Mouse (Mus musculus): ENCODE measurements around the gene Tasp1. TPM values are rescaled to one million over a fixed set of nuclear protein-coding genes. Genes with fewer than 3 reads are reported as not detected.
"Not testable (repeated sequence)": the region's sequence is repeated elsewhere in the genome, so short reads cannot be mapped to it uniquely, and the experiment has no call there.

The Tasp1 gene
- polyA plus RNA-seq, 1 experiment from 2014 or later: 20.6 TPM

DNA sequence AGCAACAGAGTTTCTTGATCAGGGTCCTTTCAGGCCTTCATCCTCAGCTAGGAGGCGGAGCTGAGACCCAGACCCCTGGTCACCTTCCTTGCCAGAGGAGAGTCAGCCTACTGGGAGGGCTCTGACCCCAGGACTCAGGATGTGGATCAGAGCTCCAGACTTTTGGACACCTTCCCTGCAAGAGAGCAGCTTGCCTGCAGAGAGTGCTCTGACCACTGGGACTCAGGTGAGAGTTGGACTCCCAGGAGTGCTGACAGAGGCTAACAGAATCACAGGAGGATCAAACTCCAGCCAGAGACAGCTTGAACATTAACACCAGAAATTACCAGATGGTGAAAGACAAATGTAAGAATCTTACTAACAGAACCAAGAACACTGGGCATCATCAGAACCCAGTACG is 197.5 kb downstream of the Tasp1 start:
- H3K27me3 ChIP-seq (replicated peaks); H3K9me3 ChIP-seq; H3K27ac ChIP-seq; H3K9ac ChIP-seq; H3K4me2 ChIP-seq (replicated peaks); H3K4me3 ChIP-seq (replicated peaks); H3K36me3 ChIP-seq; ATAC-seq; H3K4me1 ChIP-seq (replicated peaks): not testable (repeated sequence)
- 89% methylated on average over 2 of the region's 2 CpGs for WGBS

DNA sequence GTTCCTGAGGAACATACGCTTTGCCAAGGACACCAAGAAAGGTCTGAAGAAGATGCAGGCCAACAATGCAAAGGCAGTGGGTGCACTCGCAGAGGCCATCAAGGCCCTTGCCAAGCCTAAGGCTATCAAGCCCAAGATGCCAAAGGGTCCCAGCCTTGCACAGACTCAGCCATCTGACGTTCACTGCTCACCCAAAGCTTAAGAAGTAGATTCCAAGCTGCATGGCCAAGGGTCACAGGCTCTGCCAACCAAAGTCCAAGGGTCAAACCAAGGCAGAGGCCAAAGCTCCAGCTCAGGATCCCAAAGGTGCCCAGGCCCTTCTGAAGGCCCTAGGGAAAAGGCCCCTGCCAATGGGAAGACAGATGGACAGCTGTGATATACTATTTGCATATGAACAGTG is 203.2 kb downstream of the Tasp1 start:
- H3K4me2 ChIP-seq (replicated peaks); H3K9ac ChIP-seq; H3K27me3 ChIP-seq (replicated peaks); H3K9me3 ChIP-seq; H3K36me3 ChIP-seq; H3K27ac ChIP-seq; H3K4me3 ChIP-seq (replicated peaks); ATAC-seq; H3K4me1 ChIP-seq (replicated peaks): not testable (repeated sequence)
- 92% methylated on average over 3 of the region's 3 CpGs for WGBS

DNA sequence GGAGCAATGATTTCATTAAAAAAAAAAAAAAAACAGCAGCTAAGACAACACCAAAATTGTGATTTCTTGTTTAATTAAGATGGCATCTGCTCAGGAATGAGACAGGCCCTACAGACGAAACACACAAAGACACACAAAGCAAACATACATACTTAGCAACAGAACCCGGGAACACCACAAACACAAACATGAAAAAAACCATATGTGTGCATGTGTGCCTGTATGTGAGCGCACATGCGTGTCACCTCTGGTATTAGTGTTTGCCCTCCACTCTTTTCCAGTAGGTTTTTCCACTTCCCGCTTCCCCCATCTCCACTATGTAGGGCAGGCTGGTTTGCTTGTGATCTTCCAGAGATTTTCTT is 206.5 kb downstream of the Tasp1 start:
- Histone ChIP-seq H3K4me3 (replicated peaks) (no peak overlapping the region), H3K4me2 (replicated peaks) (no peak overlapping the region), H3K9ac (no peak overlapping the region), H3K27me3 (replicated peaks) (no peaks in the 10 kb centered on the region), H3K27ac (no peak overlapping the region), H3K9me3 (no peaks in the 10 kb centered on the region), H3K4me1 (replicated peaks) (no peaks in the 10 kb centered on the region), H3K36me3 (no peaks in the 10 kb centered on the region)
- no peak for ATAC-seq
- 84% methylated on average over 5 of the region's 5 CpGs for WGBS

DNA sequence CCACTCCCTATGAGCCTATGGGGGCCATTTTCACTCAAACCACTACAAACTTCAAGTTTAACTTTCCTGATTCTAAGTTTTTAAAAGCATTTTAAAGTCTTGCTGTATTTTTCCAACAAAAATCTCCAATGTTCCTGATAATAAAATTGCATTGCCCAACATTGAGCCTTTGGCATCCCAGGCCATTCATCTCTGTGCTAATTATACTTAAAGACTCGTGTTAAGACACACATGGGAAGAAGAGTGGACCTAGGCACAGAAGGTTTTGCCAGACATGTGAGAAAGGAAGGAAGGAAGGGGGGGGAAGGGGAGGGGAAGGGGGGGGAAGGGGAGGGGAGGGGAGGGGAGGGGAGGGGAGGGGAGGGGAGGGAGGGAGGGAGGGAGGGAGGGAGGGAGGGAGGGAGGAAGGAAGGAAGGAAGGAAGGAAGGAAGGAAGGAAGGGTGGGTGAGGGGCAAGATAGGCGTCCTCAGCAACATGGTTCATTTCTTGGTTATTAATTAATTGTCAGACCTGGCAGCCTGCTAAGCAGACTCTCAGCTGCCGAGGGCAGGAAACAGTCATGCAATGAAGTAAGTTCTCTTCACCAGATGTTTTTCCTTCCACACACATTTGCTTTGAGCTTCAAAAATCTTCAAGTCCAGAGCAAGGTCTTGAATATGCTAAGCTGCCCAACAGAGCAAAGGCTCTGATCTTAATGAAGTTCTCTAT is 207.0 kb downstream of the Tasp1 start:
- Histone ChIP-seq H3K4me3 (replicated peaks) (no peak overlapping the region), H3K9ac (no peak overlapping the region), H3K9me3 (no peaks in the 10 kb centered on the region), H3K4me1 (replicated peaks) (no peaks in the 10 kb centered on the region), H3K27me3 (replicated peaks) (no peaks in the 10 kb centered on the region), H3K4me2 (replicated peaks) (no peak overlapping the region), H3K36me3 (no peaks in the 10 kb centered on the region), H3K27ac (no peak overlapping the region)
- no peak for ATAC-seq
- WGBS: 24% methylated on average over 3 of the region's 3 CpGs

DNA sequence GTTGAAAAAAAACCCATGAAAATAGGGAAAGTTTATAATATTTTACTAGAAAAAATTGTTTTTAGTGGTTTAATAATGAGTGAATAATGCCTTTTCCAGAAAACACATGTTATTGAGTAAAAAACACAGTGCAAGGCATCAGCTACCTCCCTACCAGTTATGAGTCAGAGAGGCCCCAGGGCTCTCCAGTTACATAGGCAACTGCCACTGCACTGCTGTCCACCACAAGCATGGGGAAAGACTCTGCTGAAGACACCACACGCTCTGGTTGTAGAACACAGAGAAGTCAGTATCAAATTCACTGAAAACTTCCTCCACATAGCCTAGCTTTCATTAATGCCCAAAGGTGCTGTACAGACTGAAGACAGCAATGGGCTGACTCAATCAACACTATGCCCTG is 217.0 kb downstream of the Tasp1 start:
- Histone ChIP-seq H3K4me2 (replicated peaks) (no peak overlapping the region), H3K27ac (no peak overlapping the region), H3K27me3 (replicated peaks) (no peaks in the 10 kb centered on the region), H3K9ac (no peak overlapping the region), H3K4me3 (replicated peaks) (no peak overlapping the region), H3K9me3 (no peaks in the 10 kb centered on the region), H3K36me3 (no peaks in the 10 kb centered on the region), H3K4me1 (replicated peaks) (no peaks in the 10 kb centered on the region)
- 90% methylated on average over 1 of the region's 1 CpGs for WGBS
- no peak for ATAC-seq

DNA sequence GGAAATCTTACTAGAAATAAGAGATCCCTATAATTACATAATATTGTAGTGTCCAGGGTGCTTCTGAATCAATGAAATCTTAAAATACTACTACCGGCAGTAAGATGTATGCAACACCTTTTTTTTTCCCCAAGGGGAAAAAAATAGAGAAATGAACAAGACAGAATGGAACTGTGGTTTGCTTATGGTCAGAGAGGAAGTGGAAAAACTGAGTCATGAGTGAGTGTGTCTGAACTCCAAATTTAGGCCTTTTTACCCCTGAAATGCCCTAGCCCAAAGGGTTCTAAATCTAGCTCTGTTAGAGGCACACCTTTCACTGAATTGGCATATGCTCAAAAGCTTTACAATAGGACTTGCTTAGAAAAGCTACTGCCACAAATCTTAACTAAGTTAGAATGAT is 225.2 kb downstream of the Tasp1 start:
- H3K4me1 ChIP-seq (replicated peaks): 0 out of 2 replicates have a peak, but pooled peaks cover 2% of the 10 kb centered on the region
- H3K4me3 ChIP-seq (replicated peaks): no peak overlapping the region
- H3K9me3 ChIP-seq: no peaks in the 10 kb centered on the region
- 78% methylated on average over 1 of the region's 1 CpGs for whole genome bisulfite sequencing
- no peak overlapping the region for H3K4me2 ChIP-seq (replicated peaks)
- H3K9ac ChIP-seq: no peak overlapping the region
- H3K27me3 ChIP-seq (replicated peaks): no peaks in the 10 kb centered on the region
- no peaks in the 10 kb centered on the region for H3K36me3 ChIP-seq
- no peak for ATAC-seq
- no peak overlapping the region for H3K27ac ChIP-seq

DNA sequence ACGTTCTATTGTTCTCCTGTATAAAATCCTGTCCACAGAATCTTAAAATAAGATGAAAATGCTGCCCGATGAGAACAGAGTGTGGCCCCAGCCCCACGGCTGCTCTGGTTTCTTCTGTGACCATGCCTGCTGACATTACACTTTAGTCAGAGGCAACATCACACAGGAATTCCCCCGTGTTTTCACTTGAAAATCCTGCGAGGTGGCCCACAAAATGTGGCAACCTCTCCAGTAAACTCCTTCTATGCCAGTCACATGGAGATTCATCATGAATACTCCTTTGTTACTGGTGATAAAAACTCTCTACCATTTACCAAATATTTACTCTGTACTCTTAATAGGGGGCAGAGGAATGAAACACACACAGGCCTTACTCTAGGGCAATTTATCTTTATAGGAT is 225.7 kb downstream of the Tasp1 start:
- Histone ChIP-seq H3K4me2 (replicated peaks) (no peak overlapping the region), H3K27ac (no peak overlapping the region), H3K4me1 (replicated peaks) (0 out of 2 replicates have a peak, but pooled peaks cover 2% of the 10 kb centered on the region), H3K9ac (no peak overlapping the region), H3K27me3 (replicated peaks) (no peaks in the 10 kb centered on the region), H3K36me3 (no peaks in the 10 kb centered on the region), H3K9me3 (no peaks in the 10 kb centered on the region), H3K4me3 (replicated peaks) (no peak overlapping the region)
- no peak for ATAC-seq
- 58% methylated on average over 5 of the region's 5 CpGs for WGBS

DNA sequence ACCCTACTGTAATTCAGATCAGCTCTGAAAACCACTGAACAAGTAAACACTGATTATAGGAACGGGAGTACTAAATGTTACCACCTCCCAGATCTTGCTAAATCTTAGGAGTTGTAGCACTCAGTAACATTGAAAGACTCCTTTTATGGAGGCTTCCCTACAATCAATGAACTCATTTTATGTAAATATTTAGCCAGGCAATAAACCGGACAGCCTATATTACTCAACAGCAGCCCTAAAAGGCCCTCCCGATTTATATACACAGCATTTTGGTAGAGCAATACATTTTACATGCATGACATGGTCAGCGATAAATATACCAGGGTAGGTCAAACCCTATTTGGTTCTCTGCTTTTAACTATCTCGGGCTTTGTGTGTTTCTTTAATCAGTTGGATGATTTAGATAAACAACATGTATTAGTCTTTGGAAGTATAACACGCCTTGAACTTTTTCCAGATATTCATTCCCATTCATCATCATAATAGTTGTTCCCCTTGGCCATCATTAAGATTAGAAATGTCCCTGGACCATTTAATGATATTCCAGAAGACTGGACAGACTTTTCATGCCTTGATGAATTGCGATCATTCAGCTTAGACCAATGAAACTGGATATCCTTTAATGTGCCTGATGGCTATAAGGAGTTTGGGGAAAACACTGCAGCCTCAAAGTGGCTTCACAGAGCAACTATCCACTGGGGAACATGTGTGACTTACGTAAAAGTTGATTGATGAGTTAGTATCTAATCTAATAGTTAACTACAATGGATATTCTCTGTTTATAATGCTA is 244.8 kb downstream of the Tasp1 start:
- 24% methylated on average over 8 of the region's 8 CpGs for WGBS
- Histone ChIP-seq H3K4me2 (replicated peaks) (no peak overlapping the region), H3K27me3 (replicated peaks) (no peaks in the 10 kb centered on the region), H3K4me3 (replicated peaks) (no peak overlapping the region), H3K4me1 (replicated peaks) (peaks cover 5% of the 10 kb centered on the region), H3K9me3 (no peaks in the 10 kb centered on the region), H3K27ac (no peak overlapping the region), H3K9ac (no peak overlapping the region), H3K36me3 (no peaks in the 10 kb centered on the region)
- ATAC-seq: peak; percentile 89

DNA sequence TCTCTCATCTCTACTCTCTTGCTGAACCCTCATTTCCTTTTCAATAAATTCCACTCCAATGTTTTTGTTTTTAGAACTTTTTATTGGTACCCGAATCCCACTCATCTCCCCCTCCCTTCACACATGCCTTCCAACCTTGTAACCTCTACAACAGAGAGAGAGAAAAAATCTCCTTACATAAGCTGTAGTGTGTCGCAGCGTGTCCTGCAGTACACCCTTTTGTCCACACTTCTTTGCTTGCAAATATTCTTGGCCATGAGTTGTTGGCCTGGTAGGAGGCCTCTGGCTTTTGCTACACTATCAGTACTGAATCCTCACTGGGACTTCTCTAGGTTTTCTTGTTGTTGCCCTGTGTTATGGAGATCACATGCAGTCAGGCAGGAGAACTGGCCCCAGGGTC is 249.3 kb downstream of the Tasp1 start:
- WGBS: 81% methylated on average over 3 of the region's 3 CpGs
- Histone ChIP-seq H3K4me3 (replicated peaks) (no peak overlapping the region), H3K27me3 (replicated peaks) (no peaks in the 10 kb centered on the region), H3K9ac (no peak overlapping the region), H3K27ac (no peak overlapping the region), H3K4me1 (replicated peaks) (peaks cover 5% of the 10 kb centered on the region), H3K36me3 (no peaks in the 10 kb centered on the region), H3K4me2 (replicated peaks) (no peak overlapping the region), H3K9me3 (no peaks in the 10 kb centered on the region)
- no peak for ATAC-seq

DNA sequence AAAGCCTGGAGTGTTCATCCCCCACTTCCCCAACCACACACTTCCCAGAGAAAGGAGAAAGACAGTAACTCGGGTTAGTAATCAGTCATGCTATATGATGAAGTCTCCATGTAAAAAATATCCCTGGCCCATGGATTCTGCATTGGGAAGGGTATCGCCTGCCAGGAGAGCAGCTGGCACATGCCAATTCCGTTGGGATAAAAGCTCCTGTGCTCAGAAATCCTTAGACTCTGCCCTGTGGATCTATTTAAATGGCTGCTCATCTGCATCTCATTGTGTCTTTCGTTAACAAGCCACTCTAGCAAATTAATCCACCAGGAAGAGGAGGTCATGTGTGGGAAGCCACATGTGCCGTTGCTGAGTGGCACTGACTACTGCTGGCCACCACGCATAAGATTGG is 258.7 kb downstream of the Tasp1 start:
- H3K27me3 ChIP-seq (replicated peaks): no peaks in the 10 kb centered on the region
- no peak overlapping the region for H3K4me3 ChIP-seq (replicated peaks)
- no peak overlapping the region for H3K27ac ChIP-seq
- no peak for ATAC-seq
- H3K9ac ChIP-seq: no peak overlapping the region
- no peak overlapping the region for H3K4me2 ChIP-seq (replicated peaks)
- H3K9me3 ChIP-seq: no peaks in the 10 kb centered on the region
- no peaks in the 10 kb centered on the region for H3K4me1 ChIP-seq (replicated peaks)
- no peaks in the 10 kb centered on the region for H3K36me3 ChIP-seq
- 94% methylated on average over 6 of the region's 6 CpGs for WGBS

DNA sequence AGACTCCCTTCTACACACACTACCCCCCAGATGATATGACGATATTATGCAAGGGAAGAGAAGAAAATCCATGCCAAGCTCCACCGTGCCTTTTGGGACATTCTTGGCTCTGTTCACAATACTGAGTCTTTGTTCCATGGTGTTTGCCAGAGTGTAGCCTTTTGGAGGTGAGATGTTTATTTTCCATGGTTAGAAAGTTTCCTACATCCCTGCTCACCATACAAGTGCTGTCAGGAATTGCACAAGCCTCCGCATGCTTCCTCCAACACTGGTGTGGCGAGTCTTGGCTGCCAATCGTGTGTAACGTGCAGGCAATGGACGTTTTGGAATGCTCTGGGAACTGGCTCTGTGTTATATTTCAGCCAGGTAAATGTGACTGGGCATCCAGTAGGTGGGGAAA is 262.6 kb downstream of the Tasp1 start:
- Histone ChIP-seq H3K9ac (no peak overlapping the region), H3K36me3 (no peaks in the 10 kb centered on the region), H3K4me2 (replicated peaks) (no peak overlapping the region), H3K27ac (no peak overlapping the region), H3K27me3 (replicated peaks) (no peaks in the 10 kb centered on the region), H3K4me3 (replicated peaks) (no peak overlapping the region), H3K4me1 (replicated peaks) (no peaks in the 10 kb centered on the region), H3K9me3 (no peaks in the 10 kb centered on the region)
- WGBS: 70% methylated on average over 7 of the region's 7 CpGs
- no peak for ATAC-seq

DNA sequence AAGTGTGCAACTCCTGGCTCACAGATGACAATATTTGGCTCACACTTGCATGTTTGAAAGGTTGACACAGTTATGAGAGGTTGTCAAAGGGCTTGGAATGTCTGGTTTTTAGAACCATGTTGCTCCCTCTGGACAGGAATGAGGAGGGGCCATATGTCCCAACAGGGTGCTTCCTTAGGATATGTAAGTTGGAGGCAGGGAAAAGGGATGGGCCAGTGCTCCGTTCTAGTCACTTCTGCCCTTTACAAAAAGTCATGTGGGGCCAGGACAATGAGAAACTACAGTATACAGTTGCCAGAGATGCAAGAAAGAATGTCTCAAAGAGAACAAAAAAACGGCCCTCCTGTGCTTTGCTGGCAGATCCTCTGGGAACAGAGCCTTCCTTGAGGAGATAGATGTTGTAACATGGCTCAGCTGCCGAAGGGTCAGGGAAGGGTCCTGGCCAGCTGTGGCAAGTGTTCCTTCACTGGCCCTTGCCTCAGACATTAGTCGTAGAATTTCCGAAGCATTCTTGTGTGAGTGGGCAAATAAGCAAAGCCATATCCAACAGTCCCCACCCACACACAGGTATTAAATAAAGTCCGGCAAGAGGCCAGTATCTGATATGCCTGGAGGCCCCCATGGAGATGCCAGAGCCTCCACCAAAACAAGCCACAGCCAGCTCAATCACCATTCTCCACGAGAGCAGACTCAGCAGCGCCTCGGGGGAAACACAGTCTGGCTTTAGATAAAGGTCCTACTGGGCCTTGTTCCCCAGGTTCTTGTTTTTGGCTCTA is 274.1 kb downstream of the Tasp1 start:
- Histone ChIP-seq H3K4me3 (replicated peaks) (no peak overlapping the region), H3K9me3 (no peaks in the 10 kb centered on the region), H3K27me3 (replicated peaks) (no peaks in the 10 kb centered on the region), H3K4me1 (replicated peaks) (no peaks in the 10 kb centered on the region), H3K9ac (no peak overlapping the region), H3K4me2 (replicated peaks) (no peak overlapping the region), H3K27ac (no peak overlapping the region), H3K36me3 (no peaks in the 10 kb centered on the region)
- ATAC-seq: no peak
- 74% methylated on average over 9 of the region's 9 CpGs for WGBS
